ENCODE assay signal across 28 mouse cellular contexts in genomic region chr12:71441272-71441671, GRCm38 (mm10).
"Had no signal": no experiment of that assay in that cellular context is flagged by ENCODE, and none has a peak within 500 bp of the region (broad histone marks: within the 10 kb centered on the region; RNA-seq: fewer than 3 reads in every experiment).

No protein-coding gene starts in this region.

- H3K4me3 ChIP-seq: embryonic facial prominence, embryonic 10.5 days; embryonic facial prominence, embryonic 12.5 days; embryonic facial prominence, embryonic 13.5 days; embryonic facial prominence, embryonic 15.5 days; erythroblast, embryonic 14.5 days; forebrain, embryonic 10.5 days; forebrain, embryonic 12.5 days; forebrain, embryonic 13.5 days; forebrain, embryonic 15.5 days; gastrocnemius, adult 2 months had no signal

- H3K36me3 ChIP-seq: embryonic facial prominence, embryonic 10.5 days; embryonic facial prominence, embryonic 12.5 days; embryonic facial prominence, embryonic 13.5 days; embryonic facial prominence, embryonic 15.5 days; forebrain, embryonic 10.5 days; forebrain, embryonic 12.5 days; forebrain, embryonic 15.5 days had no signal

- H3K27me3 ChIP-seq: embryonic facial prominence, embryonic 12.5 days; embryonic facial prominence, embryonic 13.5 days; embryonic facial prominence, embryonic 15.5 days; forebrain, embryonic 13.5 days; forebrain, embryonic 15.5 days had no signal

- H3K9ac ChIP-seq: embryonic facial prominence, embryonic 12.5 days; embryonic facial prominence, embryonic 13.5 days; embryonic facial prominence, embryonic 15.5 days; forebrain, embryonic 12.5 days; forebrain, embryonic 13.5 days; forebrain, embryonic 15.5 days; forebrain, postnatal 0 days had no signal

- H3K4me1 ChIP-seq: embryonic facial prominence, embryonic 15.5 days; forebrain, embryonic 12.5 days; forebrain, embryonic 13.5 days; forebrain, embryonic 15.5 days had no signal

- DNase-seq: cerebellum, adult 18-20 months; cerebellum, adult 2 months; cerebellum, adult 8-10 months; cerebellum, adult 9-10 months; cerebellum, adult 9-11 months; cerebellum, postnatal 10 days; cerebellum, postnatal 14 days; cerebellum, postnatal 25 days; cerebellum, postnatal 36 days; embryo, embryonic 11 days; forebrain, postnatal 0 days; gastrocnemius, adult 2 months; gastrocnemius, postnatal 10 days; gastrocnemius, postnatal 14 days; gastrocnemius, postnatal 25 days; gastrocnemius, postnatal 36 days; heart, adult 11 months had no signal

- H3K9me3 ChIP-seq: embryonic facial prominence, embryonic 10.5 days; embryonic facial prominence, embryonic 12.5 days; embryonic facial prominence, embryonic 13.5 days; embryonic facial prominence, embryonic 15.5 days; forebrain, embryonic 10.5 days; forebrain, embryonic 12.5 days; forebrain, embryonic 13.5 days; forebrain, embryonic 15.5 days had no signal

- H3K4me2 ChIP-seq: embryonic facial prominence, embryonic 12.5 days; embryonic facial prominence, embryonic 13.5 days; embryonic facial prominence, embryonic 15.5 days; forebrain, embryonic 12.5 days; forebrain, embryonic 13.5 days; forebrain, embryonic 15.5 days had no signal

- ATAC-seq: forebrain, embryonic 13.5 days; forebrain, embryonic 14.5 days; forebrain, embryonic 15.5 days; forebrain, embryonic 16.5 days; forebrain, postnatal 0 days had no signal

- H3K27ac ChIP-seq: embryonic facial prominence, embryonic 10.5 days; embryonic facial prominence, embryonic 12.5 days; embryonic facial prominence, embryonic 13.5 days; embryonic facial prominence, embryonic 15.5 days; forebrain, embryonic 10.5 days; forebrain, embryonic 12.5 days; forebrain, embryonic 13.5 days; forebrain, embryonic 15.5 days; gastrocnemius, adult 2 months had no signal
